Mouse (Mus musculus) inflammation-experienced regulatory T-cells, adult 16 weeks (primary cell): ENCODE data around the gene Amdhd2. TPM values are rescaled to one million over a fixed set of nuclear protein-coding genes. Genes with fewer than 3 reads are reported as not detected.

Source experiments
- polyA plus RNA-seq: library from polyadenylated mRNA; unstranded; fragments of 100-300 nt; shearing (Covaris generic); gene quantifications from one replicate; pipeline ENCODE4 v1.2.1, GENCODE M21; 2017

Gene Amdhd2
- 43.3 TPM for polyA plus RNA-seq

DNA sequence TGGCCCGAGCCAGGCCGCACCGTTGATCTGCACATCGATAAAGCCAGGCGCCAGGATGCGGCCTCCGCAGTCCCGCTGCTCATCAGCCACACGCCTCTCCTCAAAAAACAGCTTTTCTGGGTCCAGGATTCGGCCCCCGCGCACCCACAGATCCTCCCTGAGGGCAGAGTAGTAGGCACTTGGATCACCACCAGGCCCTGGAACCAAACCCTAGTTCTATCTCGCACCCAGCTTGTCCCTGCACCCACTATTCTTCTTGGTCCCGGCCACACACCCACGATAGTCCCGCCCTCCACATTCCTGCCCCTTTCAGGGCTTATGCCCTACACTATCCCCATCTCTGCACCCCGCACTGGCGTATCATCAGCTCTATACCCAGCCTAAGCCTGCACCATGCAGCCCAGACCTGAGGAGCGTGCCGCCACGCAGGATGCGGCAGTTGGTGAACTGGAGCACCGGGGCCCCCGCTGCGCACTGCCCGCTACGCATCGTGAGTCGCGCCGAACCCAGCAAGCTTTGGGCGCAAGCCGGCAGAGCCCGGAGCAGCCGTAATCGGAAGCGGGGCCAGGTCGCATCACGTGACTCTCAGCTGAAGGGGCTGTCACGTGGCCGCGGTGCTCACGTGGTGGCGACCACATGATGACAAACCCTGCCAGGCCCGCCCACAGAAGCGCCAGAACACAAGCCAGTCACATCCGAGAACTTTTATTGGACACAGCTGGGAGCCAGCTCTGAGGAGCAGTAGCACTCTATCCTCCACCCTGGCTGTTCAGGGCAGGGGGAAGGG is at the start of gene Amdhd2:
Gene Amdhd2 (minus strand): TSS at position 591 of the 787 bp plus-strand sequence.

DNA sequence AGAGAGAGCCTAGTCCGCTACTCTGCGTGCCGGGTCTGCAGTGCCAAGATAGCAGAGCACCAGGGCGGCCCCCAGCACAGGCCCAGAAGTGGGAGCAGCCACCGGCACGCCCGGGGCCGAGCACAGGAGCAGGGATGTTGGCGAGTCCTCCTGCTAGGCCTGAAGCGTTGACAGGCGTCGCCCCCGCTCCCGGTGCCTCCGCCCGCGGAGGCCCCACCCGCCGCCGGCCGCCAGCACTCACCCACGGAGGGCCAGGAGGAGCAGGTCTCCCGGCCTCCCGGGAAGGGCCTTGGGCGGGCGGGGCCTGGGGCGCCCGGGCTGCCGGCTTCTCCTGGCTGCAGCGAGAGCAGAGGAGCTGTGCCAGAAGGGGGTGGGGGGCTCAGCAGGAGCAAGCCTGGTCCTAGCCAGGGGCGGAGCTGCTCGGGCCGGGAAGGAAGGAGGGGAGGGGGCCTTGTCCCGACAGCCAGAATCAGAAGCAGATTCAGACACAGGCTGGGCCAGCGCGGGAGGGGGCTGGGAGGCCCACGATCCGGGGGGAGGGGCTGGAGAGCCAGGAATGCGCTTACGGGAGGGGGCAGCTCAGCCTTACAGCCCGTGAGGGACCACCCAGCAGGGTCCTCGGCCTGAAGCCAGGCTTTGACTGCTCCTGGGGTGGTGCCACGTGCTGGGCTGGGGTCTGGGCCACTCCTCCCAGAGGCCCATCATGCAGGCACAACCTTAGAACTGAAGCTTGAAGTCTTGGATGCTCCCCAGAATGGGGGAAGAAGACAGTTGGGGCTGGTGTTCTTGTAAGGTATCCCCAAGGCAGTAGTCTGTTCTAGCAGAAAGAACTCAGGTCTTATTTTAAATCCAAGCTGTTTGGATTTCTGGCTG is 45.7 kb upstream of the Amdhd2 start, which contains the start of gene Ntn3:
Gene Ntn3 (minus strand): TSS at position 489 of the 873 bp plus-strand sequence.

GRCm38 (mm10) chr17:24205284-24205888 is 41.8 kb upstream of the Amdhd2 start, which contains the start of gene Tbc1d24:
Gene Tbc1d24, minus strand, starts transcription at chr17:24205562.

DNA sequence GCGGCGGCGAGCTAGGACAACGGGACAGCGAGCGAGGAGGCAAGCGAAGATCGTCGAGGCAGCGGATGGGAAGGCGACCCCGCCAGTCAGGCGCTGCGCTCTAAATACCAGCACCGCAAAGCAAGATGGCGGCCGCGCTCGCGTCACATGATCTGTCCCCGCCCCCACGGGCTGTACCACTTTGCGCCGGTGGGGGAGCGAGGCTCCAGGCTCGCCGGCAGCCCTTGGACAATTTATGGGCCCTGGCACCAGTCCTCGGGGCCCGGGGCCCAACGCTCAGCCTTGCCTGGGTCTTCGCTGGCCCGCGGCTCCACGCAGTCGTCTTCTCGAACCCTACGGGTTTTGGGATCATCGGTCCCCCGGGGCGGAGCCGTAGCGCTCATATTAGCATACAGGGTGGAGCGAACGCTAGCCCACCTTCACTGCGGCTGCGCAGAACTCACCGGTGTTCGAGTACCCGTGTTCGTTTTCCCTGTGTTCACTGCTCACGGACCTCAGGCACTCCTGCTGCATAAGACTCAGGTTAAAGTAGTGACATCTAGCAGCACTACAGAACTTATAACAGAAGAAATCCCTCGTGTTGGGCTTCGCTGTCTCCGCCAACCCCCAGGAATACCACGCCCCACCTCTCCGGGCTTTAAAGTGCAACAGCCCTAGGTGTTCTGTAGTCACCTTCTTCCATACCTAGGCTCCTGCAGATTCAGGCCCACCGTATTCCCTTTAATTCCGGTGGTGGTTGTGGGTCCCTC is 5.9 kb upstream of the Amdhd2 start, which contains the start of gene Atp6v0c:
Gene Atp6v0c (minus strand): TSS at position 386 of the 749 bp plus-strand sequence.

DNA sequence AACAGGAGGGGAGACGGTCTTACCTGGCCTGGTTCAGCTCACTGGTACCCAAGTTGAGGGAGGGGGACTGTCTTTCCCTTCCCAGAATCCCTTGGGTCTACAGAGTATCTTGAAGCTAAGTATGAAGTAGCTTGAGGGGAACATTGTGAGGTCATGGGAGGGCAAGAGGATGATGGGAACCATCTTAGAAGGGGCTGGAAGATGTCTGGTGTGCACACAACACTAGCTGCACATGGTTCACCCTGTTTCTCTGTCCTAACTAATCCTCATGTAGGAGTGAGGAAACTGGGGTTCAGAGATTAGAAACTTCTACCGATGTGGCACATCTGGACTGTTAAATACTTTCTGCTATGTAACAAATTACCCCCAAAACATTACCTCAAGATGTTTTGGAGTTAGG is 12.7 kb downstream of the Amdhd2 start, which contains the start of gene Pdpk1:
Gene Pdpk1 (minus strand): TSS at position 101 of the 400 bp plus-strand sequence.

Other genes starting within 250 kb of the Amdhd2 start
- gene Dcpp3, start 246.3 kb downstream of the Amdhd2 start, polyA plus RNA-seq: not detected
- gene Sbp, start 222.1 kb downstream of the Amdhd2 start, polyA plus RNA-seq: not detected
- not detected for gene Sbpl, start 208.5 kb downstream of the Amdhd2 start, polyA plus RNA-seq
- gene Prss30, start 183.2 kb downstream of the Amdhd2 start, polyA plus RNA-seq: 0.26 TPM
- not detected for gene Prss22, start 165.7 kb downstream of the Amdhd2 start, polyA plus RNA-seq
- 0.55 TPM for gene Prss27, start 125.6 kb downstream of the Amdhd2 start, polyA plus RNA-seq
- gene Kctd5, start 90.3 kb downstream of the Amdhd2 start, polyA plus RNA-seq: 12.9 TPM
- gene Pdpk1, start 12.8 kb downstream of the Amdhd2 start, polyA plus RNA-seq: 57.8 TPM
- gene Atp6v0c, start 5.9 kb upstream of the Amdhd2 start, polyA plus RNA-seq: 350 TPM
- gene Tbc1d24, start 41.8 kb upstream of the Amdhd2 start, polyA plus RNA-seq: 0.80 TPM
- gene Ntn3, start 45.8 kb upstream of the Amdhd2 start, polyA plus RNA-seq: 0.06 TPM
- gene Tedc2, start 57.1 kb upstream of the Amdhd2 start, polyA plus RNA-seq: 6.0 TPM
- gene Ccnf, start 87.7 kb upstream of the Amdhd2 start, polyA plus RNA-seq: 5.1 TPM
- not detected for gene Abca17, start 187.3 kb upstream of the Amdhd2 start, polyA plus RNA-seq
- gene Abca3, start 188.2 kb upstream of the Amdhd2 start, polyA plus RNA-seq: 42.8 TPM